Mouse (Mus musculus) bone marrow, adult 2 months (tissue): ENCODE results near the gene Supt20.

ENCODE experiments used
- CTCF ChIP-seq: fragments of 200-500 bp; IDR thresholded peaks from 2 replicates; pipeline ENCODE4 v1.5.1; 2011; ENCODE audit warnings: low read length, control low read depth; ENCODE audit not compliant: control insufficient read depth, insufficient read depth
- POLR2A ChIP-seq: fragments of 200-500 bp; IDR thresholded peaks from 2 replicates; pipeline ENCODE4 v1.6.1; 2011; ENCODE audit warnings: low read depth, mild to moderate bottlenecking, control low read depth, low read length, borderline replicate concordance; ENCODE audit not compliant: control insufficient read depth

DNA sequence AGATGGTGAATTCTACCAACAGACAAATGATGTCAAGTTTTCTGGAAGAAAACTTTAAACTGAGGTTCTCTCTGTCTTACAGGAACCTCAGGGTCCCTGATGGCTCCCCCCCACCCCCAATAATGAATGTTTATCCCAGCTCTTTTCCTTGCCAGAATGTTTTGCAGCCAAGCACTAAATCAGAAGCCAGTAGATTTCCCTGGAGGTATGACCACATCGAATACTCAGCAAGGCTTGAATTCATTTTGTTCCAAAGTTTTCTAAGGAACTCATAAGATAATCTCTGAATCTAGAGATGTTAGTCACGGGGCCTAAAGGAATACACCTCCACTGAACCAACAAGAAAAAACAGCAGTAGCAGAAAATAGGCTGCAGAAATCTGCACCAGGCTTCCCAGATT lies 45.0 kb upstream of the Supt20 start:
- no peak for TF ChIP-seq CTCF
- TF ChIP-seq POLR2A = no peak
